Mouse (Mus musculus): ENCODE measurements around the gene Pdzd2. TPM values are rescaled to one million over a fixed set of nuclear protein-coding genes. Genes with fewer than 3 reads are reported as not detected.

Gene Pdzd2
- total and polyA plus RNA-seq, 2 experiments from 2014 or later: 15.9 to 40.6 TPM

GRCm38 (mm10) chr15:12734221-12734620 lies 5.5 kb downstream of the Pdzd2 start:
- Histone ChIP-seq H3K36me3 (ENCODE audit: insufficient read depth, low read length) (no peaks in the 10 kb centered on the region), H3K9me3 (ENCODE audit: low read length) (no peaks in the 10 kb centered on the region), H3K4me2 (ENCODE audit: low read depth, low read length) (no peak overlapping the region), H3K27me3 (ENCODE audit: insufficient read depth, low read length) (no peaks in the 10 kb centered on the region), H3K4me3 (ENCODE audit: low read length) (no peak overlapping the region), H3K27ac (no peak overlapping the region), H3K9ac (replicated peaks; ENCODE audit: low read length) (no peak overlapping the region), H3K4me1 (ENCODE audit: insufficient read depth, low read length) (no peaks in the 10 kb centered on the region)
- no peak for DNase-seq (ENCODE audit: low spot score)
- 62% methylated on average over 4 of the region's 4 CpGs for WGBS
- ATAC-seq: no peak
- no peak for TF ChIP-seq CTCF (IDR thresholded peaks at IDR 0.05; ENCODE audit: low read depth)

DNA sequence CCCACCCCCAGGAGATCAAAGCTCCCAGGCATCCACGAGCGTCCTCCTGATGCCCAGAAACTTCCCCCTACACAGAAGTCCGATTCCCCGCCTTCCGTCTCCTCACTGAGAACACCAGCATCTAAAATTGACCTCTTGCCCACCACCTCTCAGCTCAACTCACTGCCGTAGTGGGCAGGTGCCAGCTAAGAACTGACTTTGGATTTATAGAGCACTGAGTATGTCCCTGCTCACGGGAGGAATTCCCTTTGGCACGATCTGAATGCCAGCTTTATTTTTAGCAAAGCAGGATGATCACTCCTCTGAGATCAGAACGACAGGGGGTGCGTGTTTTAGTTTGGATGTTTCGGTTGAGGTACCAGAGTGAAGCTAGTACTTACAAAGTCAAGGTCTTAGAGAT lies 7.1 kb downstream of the Pdzd2 start:
- WGBS: 64% methylated on average over 11 of the region's 11 CpGs
- no peak overlapping the region for H3K4me2 ChIP-seq (ENCODE audit: low read depth, low read length)
- H3K4me3 ChIP-seq (ENCODE audit: low read length): no peak overlapping the region
- DNase-seq (ENCODE audit: low spot score) (no peak), ATAC-seq (no peak)
- H3K27me3 ChIP-seq (ENCODE audit: insufficient read depth, low read length): no peaks in the 10 kb centered on the region
- TF ChIP-seq CTCF (IDR thresholded peaks at IDR 0.05; ENCODE audit: low read depth): no peak
- H3K36me3 ChIP-seq (ENCODE audit: insufficient read depth, low read length): no peaks in the 10 kb centered on the region
- no peaks in the 10 kb centered on the region for H3K9me3 ChIP-seq (ENCODE audit: low read length)
- H3K9ac ChIP-seq (replicated peaks; ENCODE audit: low read length): no peak overlapping the region
- H3K27ac ChIP-seq: no peak overlapping the region
- no peaks in the 10 kb centered on the region for H3K4me1 ChIP-seq (ENCODE audit: insufficient read depth, low read length)

- DNase-seq (ENCODE audit: low spot score) (no peak), ATAC-seq (no peak)
- Histone ChIP-seq H3K27ac (no peak overlapping the region), H3K9ac (replicated peaks; ENCODE audit: low read length) (no peak overlapping the region), H3K9me3 (ENCODE audit: low read length) (no peaks in the 10 kb centered on the region), H3K4me3 (ENCODE audit: low read length) (no peak overlapping the region), H3K4me1 (ENCODE audit: insufficient read depth, low read length) (no peaks in the 10 kb centered on the region), H3K4me2 (ENCODE audit: low read depth, low read length) (no peak overlapping the region), H3K27me3 (ENCODE audit: insufficient read depth, low read length) (no peaks in the 10 kb centered on the region), H3K36me3 (ENCODE audit: insufficient read depth, low read length) (no peaks in the 10 kb centered on the region)
- TF ChIP-seq CTCF (IDR thresholded peaks at IDR 0.05; ENCODE audit: low read depth): no peak
- 80% methylated on average over 4 of the region's 4 CpGs for WGBS
These were observed 11.3 kb downstream of the Pdzd2 start for GRCm38 (mm10) chr15:12728381-12728780.

GRCm38 (mm10) chr15:12725256-12725655 lies 14.5 kb downstream of the Pdzd2 start:
- H3K9ac ChIP-seq (replicated peaks; ENCODE audit: low read length): no peak overlapping the region
- H3K4me3 ChIP-seq (ENCODE audit: low read length): no peak overlapping the region
- WGBS: 81% methylated on average over 5 of the region's 5 CpGs
- H3K36me3 ChIP-seq (ENCODE audit: insufficient read depth, low read length): no peaks in the 10 kb centered on the region
- H3K27me3 ChIP-seq (ENCODE audit: insufficient read depth, low read length): no peaks in the 10 kb centered on the region
- no peaks in the 10 kb centered on the region for H3K9me3 ChIP-seq (ENCODE audit: low read length)
- ATAC-seq (no peak), DNase-seq (ENCODE audit: low spot score) (no peak)
- no peak overlapping the region for H3K4me2 ChIP-seq (ENCODE audit: low read depth, low read length)
- no peak overlapping the region for H3K27ac ChIP-seq
- TF ChIP-seq CTCF (IDR thresholded peaks at IDR 0.05; ENCODE audit: low read depth): no peak
- no peaks in the 10 kb centered on the region for H3K4me1 ChIP-seq (ENCODE audit: insufficient read depth, low read length)

DNA sequence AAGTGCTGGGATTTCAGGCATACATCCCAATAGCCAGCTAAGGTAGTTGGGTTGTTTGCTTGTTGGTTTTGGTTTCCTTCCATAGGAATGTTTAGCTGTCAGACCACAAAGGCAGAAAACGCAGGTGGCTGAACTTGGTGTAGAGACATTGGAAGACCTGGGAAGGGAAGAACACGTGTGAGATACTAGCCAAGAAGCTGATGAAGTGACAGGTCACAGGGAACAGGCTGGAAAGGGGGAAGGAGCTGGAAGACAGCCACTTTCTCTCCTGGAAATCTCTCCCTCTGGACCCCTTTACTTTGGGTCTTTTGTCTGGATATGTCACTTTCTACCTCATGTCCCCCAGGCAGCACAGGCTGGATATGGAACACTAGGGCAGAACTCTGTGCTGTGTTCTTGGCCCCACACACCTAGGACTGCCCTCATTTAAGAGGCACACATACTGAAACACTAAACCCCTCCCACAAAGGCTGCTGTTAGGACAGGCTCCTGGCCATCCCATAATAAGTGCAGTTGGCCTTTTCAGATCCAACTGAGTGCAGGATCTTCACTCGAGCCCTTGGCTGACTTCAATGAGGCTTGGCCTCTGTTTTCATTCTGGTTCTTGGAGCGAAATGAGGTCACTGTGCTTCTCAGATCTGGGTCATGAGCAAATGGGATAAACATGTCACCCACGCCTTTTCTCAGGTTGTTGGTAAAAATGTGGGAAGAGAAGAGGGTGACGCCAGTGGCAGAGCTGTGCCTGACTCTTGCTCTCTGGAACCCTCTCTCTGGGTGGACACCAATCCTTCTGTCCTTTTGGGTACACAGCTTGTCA lies 17.8 kb downstream of the Pdzd2 start:
- ATAC-seq (no peak), DNase-seq (ENCODE audit: low spot score) (no peak)
- H3K36me3 ChIP-seq (ENCODE audit: insufficient read depth, low read length): no peaks in the 10 kb centered on the region
- H3K4me1 ChIP-seq (ENCODE audit: insufficient read depth, low read length): no peaks in the 10 kb centered on the region
- no peak overlapping the region for H3K27ac ChIP-seq
- no peaks in the 10 kb centered on the region for H3K9me3 ChIP-seq (ENCODE audit: low read length)
- no peak for TF ChIP-seq CTCF (IDR thresholded peaks at IDR 0.05; ENCODE audit: low read depth)
- H3K9ac ChIP-seq (replicated peaks; ENCODE audit: low read length): no peak overlapping the region
- no peak overlapping the region for H3K4me3 ChIP-seq (ENCODE audit: low read length)
- no peaks in the 10 kb centered on the region for H3K27me3 ChIP-seq (ENCODE audit: insufficient read depth, low read length)
- 86% methylated on average over 6 of the region's 6 CpGs for WGBS
- no peak overlapping the region for H3K4me2 ChIP-seq (ENCODE audit: low read depth, low read length)

DNA sequence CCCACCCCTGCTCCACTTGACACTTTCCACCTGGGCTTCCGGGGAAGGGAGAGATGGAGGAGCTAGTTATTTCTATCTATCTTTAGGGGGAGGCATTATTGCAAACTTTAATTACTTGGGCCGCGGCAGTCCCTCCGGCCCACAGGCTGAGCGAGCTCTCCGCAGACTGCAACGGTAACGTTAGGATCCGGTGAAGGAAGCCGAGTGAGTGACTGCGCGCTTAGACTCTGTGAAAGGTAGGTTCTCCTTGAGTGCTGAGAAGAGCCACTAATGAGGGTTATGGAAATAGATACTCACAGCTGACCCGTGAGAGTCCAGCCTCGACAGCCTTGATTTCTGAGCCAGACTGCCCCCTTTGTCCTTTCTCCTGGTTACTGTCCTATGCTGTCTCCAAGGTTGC lies 20.9 kb downstream of the Pdzd2 start:
- Histone ChIP-seq H3K27me3 (ENCODE audit: insufficient read depth, low read length) (no peaks in the 10 kb centered on the region), H3K4me2 (ENCODE audit: low read depth, low read length) (no peak overlapping the region), H3K36me3 (ENCODE audit: insufficient read depth, low read length) (no peaks in the 10 kb centered on the region), H3K4me3 (ENCODE audit: low read length) (no peak overlapping the region), H3K9ac (replicated peaks; ENCODE audit: low read length) (no peak overlapping the region), H3K9me3 (ENCODE audit: low read length) (no peaks in the 10 kb centered on the region), H3K27ac (no peak overlapping the region), H3K4me1 (ENCODE audit: insufficient read depth, low read length) (no peaks in the 10 kb centered on the region)
- DNase-seq (ENCODE audit: low spot score) (no peak), ATAC-seq (no peak)
- no peak for TF ChIP-seq CTCF (IDR thresholded peaks at IDR 0.05; ENCODE audit: low read depth)
- 71% methylated on average over 14 of the region's 14 CpGs for WGBS

GRCm38 (mm10) chr15:12717410-12717809 lies 22.3 kb downstream of the Pdzd2 start:
- H3K9ac ChIP-seq (replicated peaks; ENCODE audit: low read length): no peak overlapping the region
- no peaks in the 10 kb centered on the region for H3K36me3 ChIP-seq (ENCODE audit: insufficient read depth, low read length)
- ATAC-seq: no peak
- DNase-seq (ENCODE audit: low spot score): no peak
- no peak for TF ChIP-seq CTCF (IDR thresholded peaks at IDR 0.05; ENCODE audit: low read depth)
- no peak overlapping the region for H3K4me2 ChIP-seq (ENCODE audit: low read depth, low read length)
- 86% methylated on average over 3 of the region's 3 CpGs for WGBS
- no peaks in the 10 kb centered on the region for H3K27me3 ChIP-seq (ENCODE audit: insufficient read depth, low read length)
- no peak overlapping the region for H3K27ac ChIP-seq
- no peaks in the 10 kb centered on the region for H3K4me1 ChIP-seq (ENCODE audit: insufficient read depth, low read length)
- H3K4me3 ChIP-seq (ENCODE audit: low read length): no peak overlapping the region
- no peaks in the 10 kb centered on the region for H3K9me3 ChIP-seq (ENCODE audit: low read length)
